Mouse (Mus musculus) bone marrow, adult 2 months (tissue): ENCODE results near the gene Ddrgk1. TPM values are rescaled to one million over a fixed set of nuclear protein-coding genes. Genes with fewer than 3 reads are reported as not detected.

ENCODE experiments used
- H3K27ac ChIP-seq: fragments of 200-500 bp; 2 replicates; pipeline ENCODE4 v1.5.1; 2012; ENCODE audit warnings: low read depth, mild to moderate bottlenecking, control low read depth, inconsistent platforms, low read length; ENCODE audit not compliant: control insufficient read depth, poor library complexity, insufficient read depth
- H3K4me1 ChIP-seq: fragments of 200-500 bp; 2 replicates; pipeline ENCODE4 v1.6.1; 2011; ENCODE audit warnings: low read length; ENCODE audit not compliant: control insufficient read depth, insufficient read depth
- H3K4me3 ChIP-seq: fragments of 200-500 bp; replicated peaks from 2 replicates; pipeline ENCODE3; 2011; ENCODE audit warnings: mild to moderate bottlenecking, low read depth, low read length, control low read depth; ENCODE audit not compliant: control insufficient read depth
- CTCF ChIP-seq: fragments of 200-500 bp; IDR thresholded peaks from 2 replicates; pipeline ENCODE4 v1.5.1; 2011; ENCODE audit warnings: low read length, control low read depth; ENCODE audit not compliant: control insufficient read depth, insufficient read depth
- POLR2A ChIP-seq: fragments of 200-500 bp; IDR thresholded peaks from 2 replicates; pipeline ENCODE4 v1.6.1; 2011; ENCODE audit warnings: low read depth, mild to moderate bottlenecking, control low read depth, low read length, borderline replicate concordance; ENCODE audit not compliant: control insufficient read depth
- WGBS: fragments of 180-500 bp; shearing (Covaris S2); methylation state at CpG from one replicate; pipeline ENCODE4 v1.1.7; 2018; 5-methylcytosine and 5-hydroxymethylcytosine counted together
- polyA plus RNA-seq: library from polyadenylated mRNA; stranded (reverse); fragments of >200 nt; gene quantifications from 2 replicates; pipeline ENCODE4 v1.2.4, GENCODE M21; 2011; ENCODE audit warnings: low replicate concordance; ENCODE audit not compliant: missing spikeins, insufficient read depth, insufficient read length

The Ddrgk1 gene
- polyA plus RNA-seq, 1 experiment = 165 TPM

DNA sequence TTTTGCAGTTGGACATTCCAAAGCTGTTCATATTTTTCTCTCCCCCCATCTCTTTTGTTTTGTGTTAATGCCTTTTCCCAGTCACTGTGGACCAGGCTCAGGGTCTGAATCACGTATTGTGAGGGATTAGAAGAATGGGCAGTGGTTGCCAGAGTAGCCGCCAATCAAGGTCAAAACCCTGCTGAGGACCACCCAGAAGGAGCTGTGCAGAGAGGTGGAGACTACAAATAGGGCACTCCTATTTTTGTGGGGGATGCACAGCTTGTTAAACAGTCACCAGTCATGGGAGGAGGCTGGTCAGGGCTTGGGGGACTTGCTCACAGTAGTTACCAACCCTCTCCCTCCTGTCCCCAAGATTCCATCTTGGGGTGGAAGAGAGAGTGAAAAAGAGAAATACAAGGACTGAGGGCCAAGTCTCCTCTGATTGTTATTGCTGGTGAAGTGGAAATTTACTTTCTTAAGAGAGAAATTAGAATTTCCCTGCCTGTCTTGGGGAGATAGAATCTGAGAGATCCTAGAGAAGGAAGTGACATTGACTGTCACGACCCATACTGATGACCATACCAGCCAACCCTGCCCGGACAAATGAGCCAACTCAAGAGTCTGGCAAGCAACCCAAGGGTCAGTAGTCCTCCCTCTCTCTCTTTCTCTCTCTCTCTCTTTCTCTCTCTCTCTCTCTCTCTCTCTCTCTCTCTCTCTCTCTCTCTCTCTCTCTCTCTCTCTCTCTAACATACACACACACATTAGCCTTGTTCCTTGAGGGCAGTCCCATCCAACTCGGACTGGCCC, 31.4 kb downstream of the Ddrgk1 start:
- Histone ChIP-seq H3K27ac (no peak overlapping the region), H3K4me1 (peaks cover 2% of the 10 kb centered on the region; the same call in 1 of the 2 replicates), H3K4me3 (no peak overlapping the region)
- no peak for TF ChIP-seq CTCF
- 67% methylated on average over 5 of the region's 5 CpGs for WGBS

DNA sequence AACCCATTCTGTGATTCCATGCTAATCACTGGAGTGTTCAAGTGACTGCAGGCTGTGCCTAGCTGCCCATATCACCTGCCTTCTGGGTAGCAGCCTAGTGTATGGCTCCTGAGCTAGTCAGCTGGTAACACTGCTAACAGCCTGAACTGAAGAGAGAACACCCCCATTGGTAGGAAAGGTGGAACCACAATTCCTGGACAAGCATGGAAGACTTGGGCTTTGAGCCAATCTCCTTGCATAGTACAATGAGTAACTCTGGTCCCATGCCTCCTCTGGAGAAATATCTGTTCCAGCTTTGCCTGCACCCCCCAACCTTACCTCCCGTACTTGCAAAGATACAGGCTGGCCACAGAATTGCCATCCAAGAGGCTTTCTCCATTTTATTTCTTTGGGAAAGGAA, 32.0 kb downstream of the Ddrgk1 start:
- TF ChIP-seq POLR2A (no peak), CTCF (no peak)
- 74% methylated on average over 1 of the region's 1 CpGs for WGBS
- Histone ChIP-seq H3K27ac (no peak overlapping the region), H3K4me1 (peaks cover 2% of the 10 kb centered on the region; the same call in 1 of the 2 replicates), H3K4me3 (no peak overlapping the region)

DNA sequence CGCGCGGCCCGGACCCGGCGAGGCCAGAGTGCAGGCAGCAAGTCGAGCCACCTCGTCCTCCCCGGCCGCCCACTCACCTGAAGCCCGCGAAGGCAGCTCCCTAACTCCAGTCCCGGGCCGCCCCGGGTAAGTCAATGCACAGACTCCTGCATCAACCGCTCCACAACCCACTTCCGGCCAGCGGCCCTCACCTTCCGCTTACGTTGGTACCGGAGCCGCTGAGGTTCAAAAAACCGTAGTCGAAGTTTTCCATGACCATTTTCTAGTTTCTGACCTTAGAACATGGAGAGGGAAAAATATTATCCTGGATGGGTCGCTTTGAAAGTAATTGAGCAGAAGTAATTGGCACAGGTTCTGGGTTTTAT, 34.6 kb downstream of the Ddrgk1 start, which contains the start of the genes Fastkd5 and Ubox5:
Gene Fastkd5, minus strand, starts transcription at position 189 of the 365 bp plus-strand sequence.
Gene Ubox5, minus strand, starts transcription at position 200 of the 365 bp plus-strand sequence.
- peak within 1 kb of the TSS; percentile 84; the same call in 1 of the 2 replicates for H3K27ac ChIP-seq
- TF ChIP-seq POLR2A (peak; percentile 73; the same call in 1 of the 2 replicates), CTCF (no peak)
- H3K4me3 ChIP-seq = peak within 1 kb of the TSS; percentile 93
- WGBS = under 1% methylated on average over 25 of the region's 25 CpGs
- H3K4me1 ChIP-seq = peaks cover 2% of the 10 kb centered on the region; the same call in 1 of the 2 replicates

DNA sequence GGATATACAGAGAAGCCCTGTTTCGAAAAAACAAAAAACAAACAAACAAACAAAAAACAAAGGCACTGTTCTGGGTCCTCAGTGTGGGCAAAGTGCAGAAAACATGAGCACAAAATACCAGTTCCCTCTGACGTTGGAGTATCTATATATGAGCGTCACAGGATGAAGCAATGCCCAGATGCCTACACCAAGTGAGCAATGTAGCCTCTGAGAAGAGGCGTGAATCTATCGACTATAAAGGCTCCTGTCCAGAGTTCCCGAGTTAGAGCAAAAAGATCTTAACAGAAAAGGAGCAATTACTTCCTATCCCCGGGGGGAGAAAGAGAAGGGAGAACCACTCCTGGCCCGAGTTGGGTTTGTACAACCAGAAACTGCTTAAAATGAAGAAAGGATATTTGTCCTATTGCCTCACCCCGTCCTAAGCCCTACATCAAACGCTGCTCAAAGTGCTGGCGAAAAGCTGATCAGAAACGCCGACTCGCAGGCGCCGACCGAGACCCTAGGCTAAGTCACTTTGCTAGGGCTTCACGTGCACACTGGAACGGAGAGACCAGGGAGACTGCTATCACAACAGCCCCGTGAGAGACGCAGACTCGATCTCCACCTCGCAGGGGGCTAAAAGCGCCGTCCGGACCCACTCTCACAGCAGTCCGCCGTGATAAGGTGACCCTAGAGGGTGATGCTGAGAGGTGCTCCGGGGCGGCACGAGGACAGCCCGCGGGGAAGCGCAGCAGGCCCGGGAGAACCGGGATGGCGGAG, 35.2 kb downstream of the Ddrgk1 start:
- TF ChIP-seq CTCF = no peak
- TF ChIP-seq POLR2A = no peak
- 2% methylated on average over 37 of the region's 37 CpGs for WGBS
- H3K27ac ChIP-seq = peak overlapping the region; percentile 84; the same call in 1 of the 2 replicates
- H3K4me3 ChIP-seq = peak overlapping the region; percentile 93
- H3K4me1 ChIP-seq = no peaks in the 10 kb centered on the region

DNA sequence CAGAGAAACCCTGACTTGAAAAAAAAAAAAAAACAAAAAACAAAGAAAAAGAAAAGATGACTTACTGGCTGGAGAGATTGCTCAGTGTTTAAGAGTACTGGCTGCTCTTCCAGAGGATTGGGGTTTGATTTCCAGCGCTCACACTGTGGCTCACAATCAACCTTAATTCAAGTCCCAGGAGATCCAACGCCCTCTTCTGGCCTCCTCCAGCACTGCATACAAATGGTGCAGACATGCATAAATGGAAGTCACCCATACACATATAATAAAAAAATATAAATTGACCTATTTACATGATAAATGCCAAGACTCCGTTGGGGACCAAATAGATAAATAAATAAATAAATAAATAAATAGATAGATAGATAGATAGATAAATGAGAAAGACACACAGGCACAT, 36.0 kb downstream of the Ddrgk1 start:
- Histone ChIP-seq H3K4me1 (no peaks in the 10 kb centered on the region), H3K27ac (no peak overlapping the region), H3K4me3 (no peak overlapping the region)
- WGBS = 77% methylated on average over 3 of the region's 3 CpGs
- no peak for TF ChIP-seq CTCF
- TF ChIP-seq POLR2A = no peak

DNA sequence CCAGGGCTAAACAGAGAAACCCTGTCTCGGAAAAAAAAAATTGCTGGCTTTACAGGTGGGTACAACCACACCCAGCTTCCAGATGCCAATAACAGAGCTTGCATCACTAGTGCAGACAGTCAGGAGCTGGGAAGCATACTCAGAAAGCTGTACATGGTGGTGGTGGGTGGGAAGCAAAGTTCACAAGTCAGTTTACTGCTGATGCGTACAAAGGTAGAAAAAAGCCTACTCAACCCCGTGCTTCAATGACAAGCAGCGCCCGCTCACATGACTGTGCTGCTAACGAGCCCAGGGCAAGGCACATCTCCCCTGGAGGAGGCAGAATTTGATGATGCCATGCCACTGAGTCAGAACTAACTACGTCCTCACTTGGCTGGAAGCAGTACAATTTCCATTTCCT, 45.5 kb downstream of the Ddrgk1 start:
- H3K4me3 ChIP-seq = no peak overlapping the region
- H3K27ac ChIP-seq = no peak overlapping the region
- WGBS = 93% methylated on average over 7 of the region's 7 CpGs

DNA sequence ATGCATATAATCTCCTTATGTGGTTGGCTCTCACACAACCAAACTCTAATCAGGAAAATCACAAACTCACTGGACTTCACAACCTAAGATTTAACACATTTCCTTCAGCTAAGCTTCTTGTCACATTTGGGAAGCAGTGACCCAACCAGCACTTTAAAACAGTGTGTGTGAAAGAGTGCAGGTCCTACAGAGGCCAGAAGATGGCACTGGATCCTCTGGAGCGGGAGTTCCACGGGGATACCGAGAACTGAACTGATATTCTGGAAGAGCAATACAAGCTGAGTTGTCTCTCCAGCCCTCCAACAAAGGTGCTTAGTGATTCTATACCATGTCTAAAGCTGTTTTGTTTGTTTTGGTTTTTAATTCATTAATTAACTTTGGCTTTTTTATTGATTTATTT, 51.4 kb downstream of the Ddrgk1 start:
- no peak for TF ChIP-seq POLR2A
- peak; percentile 39; the same call in 1 of the 2 replicates for TF ChIP-seq CTCF
- Histone ChIP-seq H3K27ac (no peak overlapping the region), H3K4me1 (no peaks in the 10 kb centered on the region; the same call in 1 of the 2 replicates), H3K4me3 (no peak overlapping the region)
- WGBS = 81% methylated on average over 3 of the region's 3 CpGs

More for the DNA sequence above, 45.5 kb downstream of the Ddrgk1 start:
- no peaks in the 10 kb centered on the region for H3K4me1 ChIP-seq
- TF ChIP-seq POLR2A (no peak), CTCF (no peak)

Other genes starting within 250 kb of the Ddrgk1 start
- gene Vps16, start 240.3 kb downstream of the Ddrgk1 start, polyA plus RNA-seq = 166 and 195 TPM in 2 replicates
- 6.1 and 8.5 TPM in 2 replicates for gene Pced1a, start 240.0 kb downstream of the Ddrgk1 start, polyA plus RNA-seq
- 25.6 and 33.1 TPM in 2 replicates for gene Ptpra, start 214.4 kb downstream of the Ddrgk1 start, polyA plus RNA-seq
- gene Mrps26, start 100.9 kb downstream of the Ddrgk1 start, polyA plus RNA-seq = 33.2 and 57.4 TPM in 2 replicates
- gene Oxt, start 88.5 kb downstream of the Ddrgk1 start, polyA plus RNA-seq = not detected in 2 replicates
- not detected in 2 replicates for gene Avp, start 82.1 kb downstream of the Ddrgk1 start, polyA plus RNA-seq
- 2.5 and 3.1 TPM in 2 replicates for gene Fastkd5, start 34.6 kb downstream of the Ddrgk1 start, polyA plus RNA-seq
- gene Ubox5, start 34.6 kb downstream of the Ddrgk1 start, polyA plus RNA-seq = 2.3 and 5.4 TPM in 2 replicates
- gene Lzts3, start 21.9 kb downstream of the Ddrgk1 start, polyA plus RNA-seq = 0.72 and 2.6 TPM in 2 replicates
- gene Itpa, start 3.0 kb upstream of the Ddrgk1 start, polyA plus RNA-seq = 34.3 and 42.3 TPM in 2 replicates
- gene Slc4a11, start 32.9 kb upstream of the Ddrgk1 start, polyA plus RNA-seq = 0.54 and 2.5 TPM in 2 replicates
- gene 4930402H24Rik, start 241.7 kb upstream of the Ddrgk1 start, polyA plus RNA-seq = 12.9 and 26.6 TPM in 2 replicates
- 4.4 and 6.2 TPM in 2 replicates for gene Atrn, start 241.8 kb upstream of the Ddrgk1 start, polyA plus RNA-seq